Mouse (Mus musculus) intestine, embryonic 14.5 days (tissue): ENCODE results near the gene Tbxas1. TPM values are rescaled to one million over a fixed set of nuclear protein-coding genes. Genes with fewer than 3 reads are reported as not detected.

ENCODE experiments used
- ATAC-seq: fragments of 200-750 bp; cut with Nextera tagmentation; replicated peaks from 2 replicates; pipeline ENCODE4 v1.8.0; 2017; ENCODE audit warnings: low read depth, moderate number of reproducible peaks, moderate TSS enrichment, moderate library complexity; ENCODE audit not compliant: low FRiP score, low TSS enrichment
- DNase-seq: peaks from one replicate; pipeline ENCODE4 v3.0.0-alpha.2; 2018; ENCODE audit warnings: low spot score
- H3K27ac ChIP-seq: fragments of 300-500 bp; sonication (generic); 2 replicates; pipeline ENCODE4 v1.5.1; 2014; ENCODE audit warnings: low read depth, mild to moderate bottlenecking, control low read depth
- H3K27me3 ChIP-seq: fragments of 300-500 bp; sonication (generic); replicated peaks from 2 replicates; pipeline ENCODE4 v1.6.1; 2014; ENCODE audit warnings: low read length, control low read depth; ENCODE audit not compliant: control insufficient read depth, insufficient read depth
- H3K36me3 ChIP-seq: fragments of 300-500 bp; sonication (generic); 2 replicates; pipeline ENCODE4 v1.6.1; 2014; ENCODE audit warnings: low read length, control low read depth; ENCODE audit not compliant: control insufficient read depth, insufficient read depth
- H3K4me1 ChIP-seq: fragments of 300-500 bp; sonication (generic); replicated peaks from 2 replicates; pipeline ENCODE4 v1.6.1; 2014; ENCODE audit warnings: low read length, control low read depth, mixed read lengths; ENCODE audit not compliant: control insufficient read depth, insufficient read depth
- H3K4me2 ChIP-seq: fragments of 300-500 bp; sonication (generic); 2 replicates; pipeline ENCODE4 v1.6.1; 2014; ENCODE audit warnings: low read length
- H3K4me3 ChIP-seq: fragments of 300-500 bp; sonication (generic); 2 replicates; pipeline ENCODE4 v1.5.1; 2014; ENCODE audit warnings: low read depth, low read length, control low read depth, mixed read lengths
- H3K9ac ChIP-seq: fragments of 300-500 bp; sonication (generic); 2 replicates; pipeline ENCODE4 v1.6.1; 2014; ENCODE audit warnings: mild to moderate bottlenecking, low read length
- H3K9me3 ChIP-seq: fragments of 300-500 bp; sonication (generic); 2 replicates; pipeline ENCODE4 v1.6.1; 2016; ENCODE audit warnings: low read length, control low read depth; ENCODE audit not compliant: control insufficient read depth
- WGBS: fragments of 180-500 bp; shearing (Covaris S2); extraction: QIAGEN DNeasy Blood & Tissue Kit; methylation state at CpG from one replicate; pipeline ENCODE4 v1.1.7; 2014; 5-methylcytosine and 5-hydroxymethylcytosine counted together
- polyA plus RNA-seq: library from polyadenylated mRNA; unstranded; fragments of >200 nt; fragmentation: Nextera tagmentation; extraction: Ambion mirVana; gene quantifications from 2 replicates; pipeline ENCODE4 v1.2.1, GENCODE M21; 2014

Tbxas1 gene
- polyA plus RNA-seq, 1 experiment from 2014 or later, result 2.1 TPM

DNA sequence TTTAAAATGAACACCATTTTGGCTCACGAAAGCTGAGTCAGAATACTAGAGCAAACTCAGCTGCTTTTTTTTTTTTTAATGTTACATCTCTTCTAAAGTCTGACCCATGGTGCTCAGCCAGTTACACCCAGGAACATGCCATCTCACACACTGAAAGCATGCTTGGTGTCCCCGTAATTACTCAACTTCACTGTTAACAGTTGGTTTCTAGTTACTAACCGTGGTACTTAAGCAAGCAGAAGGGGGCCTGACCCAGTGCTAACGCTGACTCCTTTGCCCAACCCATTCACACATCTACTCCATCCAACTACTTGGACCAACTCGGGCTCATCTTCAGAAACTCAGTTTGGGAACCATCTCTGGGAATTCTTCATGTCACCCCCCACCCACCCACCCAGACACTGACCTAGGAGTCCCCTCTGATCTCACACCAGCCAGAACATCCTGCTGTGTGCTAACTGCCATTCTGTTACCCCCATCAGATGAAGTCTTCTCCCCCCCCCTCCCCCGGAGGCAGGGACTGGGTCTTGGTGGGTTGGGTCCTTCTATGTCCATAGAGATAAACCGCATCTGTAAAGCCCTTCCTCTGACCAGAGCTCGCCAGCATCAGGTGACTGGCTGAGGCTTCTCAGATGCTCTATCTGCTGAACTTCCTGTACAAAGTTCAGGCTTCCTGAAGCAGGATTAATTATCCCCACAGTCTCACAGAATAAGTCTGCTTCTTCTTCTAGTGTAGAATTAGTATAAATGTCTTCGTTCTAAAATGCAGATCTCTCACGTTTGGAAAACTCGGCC is 105.9 kb downstream of the Tbxas1 start:
- ATAC-seq, result no peak
- no peak overlapping the region for H3K9ac ChIP-seq
- H3K36me3 ChIP-seq, result no peaks in the 10 kb centered on the region
- no peak overlapping the region for H3K4me2 ChIP-seq
- 56% methylated on average over 11 of the region's 11 CpGs for WGBS
- no peak overlapping the region for H3K27ac ChIP-seq
- peaks cover 9% of the 10 kb centered on the region for H3K4me1 ChIP-seq
- no peak for DNase-seq
- H3K4me3 ChIP-seq, result no peak overlapping the region
- H3K9me3 ChIP-seq, result no peaks in the 10 kb centered on the region
- H3K27me3 ChIP-seq, result no peaks in the 10 kb centered on the region

GRCm38 (mm10) chr6:38982071-38982470 is 106.9 kb downstream of the Tbxas1 start:
- no peak overlapping the region for H3K9ac ChIP-seq
- H3K4me1 ChIP-seq, result peaks cover 9% of the 10 kb centered on the region
- whole genome bisulfite sequencing, result 92% methylated on average over 8 of the region's 8 CpGs
- ATAC-seq, result no peak
- no peak for DNase-seq
- no peak overlapping the region for H3K4me3 ChIP-seq
- no peak overlapping the region for H3K27ac ChIP-seq
- H3K9me3 ChIP-seq, result no peaks in the 10 kb centered on the region
- no peaks in the 10 kb centered on the region for H3K36me3 ChIP-seq
- no peak overlapping the region for H3K4me2 ChIP-seq
- no peaks in the 10 kb centered on the region for H3K27me3 ChIP-seq

DNA sequence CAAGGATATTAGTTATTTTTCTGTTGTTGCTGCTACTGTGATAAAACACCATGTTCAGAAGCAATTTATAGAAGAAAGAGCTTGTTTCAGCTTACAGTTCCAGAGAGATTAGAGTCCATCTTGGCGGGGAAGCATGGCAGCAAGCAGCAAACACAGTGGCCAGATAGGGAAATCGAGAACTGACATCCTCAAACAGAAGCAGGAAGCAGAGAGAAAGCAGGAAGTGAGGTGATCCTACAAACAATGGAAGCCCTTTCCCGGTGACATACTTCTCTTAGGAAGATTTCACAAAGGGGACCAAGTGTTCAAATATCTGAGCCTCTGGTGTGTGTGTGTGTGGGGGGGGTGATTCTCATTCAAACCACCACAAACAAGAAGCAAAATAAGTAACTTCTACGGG is 107.5 kb downstream of the Tbxas1 start:
- no peak for ATAC-seq
- H3K9me3 ChIP-seq, result no peaks in the 10 kb centered on the region
- peaks cover 9% of the 10 kb centered on the region for H3K4me1 ChIP-seq
- H3K27me3 ChIP-seq, result no peaks in the 10 kb centered on the region
- no peak for DNase-seq
- no peaks in the 10 kb centered on the region for H3K36me3 ChIP-seq
- H3K9ac ChIP-seq, result no peak overlapping the region
- no peak overlapping the region for H3K27ac ChIP-seq
- H3K4me3 ChIP-seq, result no peak overlapping the region
- H3K4me2 ChIP-seq, result no peak overlapping the region
- WGBS, result 64% methylated on average over 4 of the region's 4 CpGs

GRCm38 (mm10) chr6:38983060-38983459 is 107.9 kb downstream of the Tbxas1 start:
- H3K4me3 ChIP-seq, result no peak overlapping the region
- no peak for DNase-seq

GRCm38 (mm10) chr6:38984626-38985025 is 109.4 kb downstream of the Tbxas1 start:
- no peak for ATAC-seq
- Histone ChIP-seq H3K4me1 (peaks cover 9% of the 10 kb centered on the region), H3K36me3 (no peaks in the 10 kb centered on the region), H3K27ac (no peak overlapping the region), H3K9me3 (no peaks in the 10 kb centered on the region), H3K9ac (no peak overlapping the region), H3K4me3 (no peak overlapping the region), H3K27me3 (no peaks in the 10 kb centered on the region), H3K4me2 (no peak overlapping the region)
- no peak for DNase-seq
- 93% methylated on average over 2 of the region's 2 CpGs for WGBS

More at GRCm38 (mm10) chr6:38983060-38983459, 107.9 kb downstream of the Tbxas1 start:
- no peak overlapping the region for H3K27ac ChIP-seq
- H3K4me2 ChIP-seq, result no peak overlapping the region
- no peaks in the 10 kb centered on the region for H3K27me3 ChIP-seq
- H3K36me3 ChIP-seq, result no peaks in the 10 kb centered on the region
- peaks cover 9% of the 10 kb centered on the region for H3K4me1 ChIP-seq
- ATAC-seq, result no peak
- no peaks in the 10 kb centered on the region for H3K9me3 ChIP-seq
- no peak overlapping the region for H3K9ac ChIP-seq
- WGBS, result 45% methylated on average over 7 of the region's 7 CpGs

- Histone ChIP-seq H3K9ac (no peak overlapping the region), H3K36me3 (no peaks in the 10 kb centered on the region), H3K4me1 (peaks cover 5% of the 10 kb centered on the region; the same call in 1 of the 2 replicates), H3K9me3 (no peaks in the 10 kb centered on the region), H3K27ac (no peak overlapping the region), H3K4me2 (no peak overlapping the region), H3K4me3 (no peak overlapping the region), H3K27me3 (no peaks in the 10 kb centered on the region)
- ATAC-seq (no peak), DNase-seq (no peak)
- WGBS, result 56% methylated on average over 10 of the region's 10 CpGs
These were observed 111.4 kb downstream of the Tbxas1 start for GRCm38 (mm10) chr6:38986641-38987040.

DNA sequence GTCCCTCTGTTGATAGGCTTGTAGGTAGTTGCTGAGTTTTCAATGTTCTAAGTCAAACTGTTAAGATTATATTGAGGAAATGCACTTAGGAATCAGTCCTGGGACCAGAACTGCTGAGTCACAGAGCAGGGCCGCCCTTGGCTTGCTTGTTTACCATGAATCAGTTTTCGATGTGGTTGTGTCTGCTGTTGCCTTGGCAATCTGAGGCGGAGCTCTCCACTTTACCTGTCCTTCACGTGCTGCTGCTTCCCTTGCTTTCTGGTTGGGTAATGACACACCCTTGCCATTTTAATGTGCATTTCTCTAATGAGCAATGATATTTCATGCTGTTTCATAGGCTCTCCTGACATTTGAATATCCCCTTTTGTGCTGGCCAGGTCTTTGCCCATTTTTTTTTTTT is 116.8 kb downstream of the Tbxas1 start:
- Histone ChIP-seq H3K9me3 (no peaks in the 10 kb centered on the region), H3K27ac (no peak overlapping the region), H3K9ac (no peak overlapping the region), H3K4me2 (no peak overlapping the region), H3K4me1 (no peaks in the 10 kb centered on the region), H3K4me3 (no peak overlapping the region), H3K36me3 (no peaks in the 10 kb centered on the region), H3K27me3 (no peaks in the 10 kb centered on the region)
- 27% methylated on average over 4 of the region's 4 CpGs for WGBS
- DNase-seq, result no peak
- no peak for ATAC-seq

DNA sequence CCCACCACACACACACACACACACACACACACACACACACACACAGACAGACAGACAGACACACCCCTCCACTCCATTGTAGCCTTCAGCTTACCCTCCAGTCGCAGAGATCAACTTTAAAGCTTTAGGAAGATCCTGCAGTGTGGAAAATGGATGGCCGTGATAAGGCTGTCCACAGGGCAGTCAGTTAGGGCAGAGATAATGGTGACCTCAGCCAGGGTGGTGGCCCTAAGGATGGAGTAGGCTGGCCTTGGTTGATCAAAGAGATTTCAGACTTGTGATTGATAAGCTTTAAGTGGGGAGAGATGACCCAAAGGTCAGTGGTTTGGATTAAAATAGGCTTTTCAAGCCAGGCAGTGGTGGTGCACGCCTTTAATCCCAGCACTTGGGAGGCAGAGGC is 120.6 kb downstream of the Tbxas1 start:
- 63% methylated on average over 3 of the region's 3 CpGs for WGBS
- H3K9me3 ChIP-seq, result no peaks in the 10 kb centered on the region

GRCm38 (mm10) chr6:38997838-38998237 is 122.6 kb downstream of the Tbxas1 start:
- no peaks in the 10 kb centered on the region for H3K27me3 ChIP-seq
- no peak overlapping the region for H3K27ac ChIP-seq
- no peaks in the 10 kb centered on the region for H3K9me3 ChIP-seq
- no peak overlapping the region for H3K4me2 ChIP-seq
- ATAC-seq, result no peak
- no peak overlapping the region for H3K4me3 ChIP-seq
- WGBS, result 69% methylated on average over 4 of the region's 4 CpGs
- H3K4me1 ChIP-seq, result no peaks in the 10 kb centered on the region
- no peak for DNase-seq
- no peaks in the 10 kb centered on the region for H3K36me3 ChIP-seq
- no peak overlapping the region for H3K9ac ChIP-seq

More for the DNA sequence above, 120.6 kb downstream of the Tbxas1 start:
- Histone ChIP-seq H3K4me2 (no peak overlapping the region), H3K4me3 (no peak overlapping the region), H3K27ac (no peak overlapping the region), H3K4me1 (no peaks in the 10 kb centered on the region), H3K9ac (no peak overlapping the region), H3K36me3 (no peaks in the 10 kb centered on the region), H3K27me3 (no peaks in the 10 kb centered on the region)
- no peak for ATAC-seq
- no peak for DNase-seq
